Mouse (Mus musculus): ENCODE data around the gene Ldlrad1. TPM values are rescaled to one million over a fixed set of nuclear protein-coding genes. Genes with fewer than 3 reads are reported as not detected.
A peak's percentile ranks its signal among the peaks of the same experiment; 100 is the strongest.

Ldlrad1 gene
- polyA plus RNA-seq, 1 experiment, result not detected

- H3K4me2 ChIP-seq (ENCODE audit: low read depth), result no peak overlapping the region
- H3K27me3 ChIP-seq (ENCODE audit: control insufficient read depth, insufficient read depth, insufficient read length), result no peaks in the 10 kb centered on the region
- H3K4me3 ChIP-seq, result no peak overlapping the region
- no peak for TF ChIP-seq E2F4 (IDR thresholded peaks at IDR 0.05; ENCODE audit: insufficient read depth)
- H3K79me2 ChIP-seq (ENCODE audit: control insufficient read depth, insufficient read depth), result no peaks in the 10 kb centered on the region
- H3ac ChIP-seq (ENCODE audit: control insufficient read depth, insufficient read length), result no peak overlapping the region
- no peaks in the 10 kb centered on the region for H3K36me3 ChIP-seq (ENCODE audit: control insufficient read depth, insufficient read depth)
Measured at GRCm38 (mm10) chr4:107221524-107221923, 12.5 kb downstream of the Ldlrad1 start.

DNA sequence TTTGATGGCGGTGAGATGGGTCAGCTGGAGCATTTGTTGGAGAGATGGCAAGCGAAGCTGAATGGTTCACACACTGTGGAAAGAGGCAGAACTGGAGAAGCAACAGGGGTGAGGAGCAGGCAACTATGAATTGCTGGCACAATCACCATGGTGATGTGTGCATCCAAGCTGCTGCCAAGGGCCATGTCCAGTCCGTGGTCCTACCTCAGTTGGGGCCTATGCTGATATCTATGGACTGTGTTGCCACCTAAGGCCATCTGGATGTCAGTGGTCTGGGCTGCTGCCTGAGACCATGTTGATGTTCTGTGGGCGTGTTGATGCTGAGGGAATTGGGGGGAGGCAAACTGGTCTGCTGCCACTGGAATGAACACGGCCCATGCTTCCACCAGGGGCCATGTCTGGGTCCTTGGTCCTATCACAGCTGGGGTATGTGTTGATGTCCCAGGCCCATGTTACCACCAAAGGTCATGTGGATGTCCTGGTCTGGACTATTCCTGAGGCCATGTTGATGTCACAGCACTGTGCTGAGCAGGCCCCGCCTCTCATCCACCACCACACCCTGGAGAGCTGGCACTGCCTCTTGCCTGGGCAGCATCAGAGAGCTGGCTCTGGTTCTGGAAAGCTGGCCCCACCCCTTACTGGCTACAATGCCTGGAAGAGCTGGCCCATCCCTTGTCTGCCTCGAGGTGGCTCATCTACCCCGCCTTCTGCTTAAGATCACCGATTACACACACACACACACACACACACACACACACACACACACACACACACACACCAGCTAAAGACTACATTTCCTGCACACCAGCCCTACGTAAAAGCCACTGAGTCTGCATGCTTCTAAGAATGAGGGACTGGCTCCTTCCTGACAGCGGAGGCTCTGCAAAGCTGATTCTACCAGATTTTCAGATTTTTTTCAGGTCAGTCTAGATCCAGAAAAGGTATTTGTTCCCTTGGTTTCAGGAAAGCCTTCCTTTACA is 14.5 kb downstream of the Ldlrad1 start:
- Histone ChIP-seq H3K36me3 (ENCODE audit: control insufficient read depth, insufficient read depth) (no peaks in the 10 kb centered on the region), H3K79me2 (ENCODE audit: control insufficient read depth, insufficient read depth) (no peaks in the 10 kb centered on the region), H3K4me2 (ENCODE audit: low read depth) (peak overlapping the region; percentile 40), H3K4me3 (no peak overlapping the region), H3K27me3 (ENCODE audit: control insufficient read depth, insufficient read depth, insufficient read length) (no peaks in the 10 kb centered on the region), H3ac (ENCODE audit: control insufficient read depth, insufficient read length) (no peak overlapping the region)
- TF ChIP-seq USF1 (IDR thresholded peaks at IDR 0.05; ENCODE audit: low read depth) (no peak), POLR2A (IDR thresholded peaks at IDR 0.05; ENCODE audit: insufficient read length, low read depth) (no peak)

DNA sequence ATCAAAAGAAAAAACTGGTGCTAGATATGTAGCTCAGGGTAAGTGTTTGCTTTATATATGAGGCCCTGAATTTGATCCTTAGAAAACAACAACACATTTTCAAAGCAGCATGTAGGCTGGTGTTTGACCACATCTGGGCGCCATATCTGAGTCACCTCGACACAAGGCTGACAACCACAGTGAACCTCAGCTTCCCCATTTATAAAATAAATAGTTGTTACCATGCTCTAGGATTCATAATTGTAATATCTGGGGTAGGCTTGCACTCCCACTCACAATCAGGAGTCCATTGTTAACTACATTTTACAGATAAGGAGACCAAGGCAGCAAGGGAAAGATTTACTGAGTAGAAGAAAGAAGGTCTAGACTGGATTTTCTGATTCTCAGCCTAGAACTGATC is 17.3 kb downstream of the Ldlrad1 start:
- no peaks in the 10 kb centered on the region for H3K36me3 ChIP-seq (ENCODE audit: control insufficient read depth, insufficient read depth)
- no peak overlapping the region for H3K4me3 ChIP-seq
- H3K79me2 ChIP-seq (ENCODE audit: control insufficient read depth, insufficient read depth), result no peaks in the 10 kb centered on the region
- TF ChIP-seq TCF12 (IDR thresholded peaks at IDR 0.05; ENCODE audit: insufficient read depth, poor library complexity, severe bottlenecking), result no peak
- TF ChIP-seq POLR2AphosphoS2 (IDR thresholded peaks at IDR 0.05; ENCODE audit: insufficient read length, low read depth), result no peak
- TF ChIP-seq REST (IDR thresholded peaks at IDR 0.05; ENCODE audit: insufficient read depth, insufficient read length), result no peak
- no peak for TF ChIP-seq MAX (IDR thresholded peaks at IDR 0.05; ENCODE audit: low read depth)
- TF ChIP-seq MYOD1 (IDR thresholded peaks at IDR 0.05; ENCODE audit: control insufficient read depth in 1 of 3, insufficient read length in 2 of 3, low read depth in 2 of 3), result no peak
- TF ChIP-seq CEBPB (IDR thresholded peaks at IDR 0.05; ENCODE audit: insufficient read depth, poor library complexity, severe bottlenecking), result no peak
- TF ChIP-seq USF1 (IDR thresholded peaks at IDR 0.05; ENCODE audit: low read depth), result no peak
- TF ChIP-seq TCF3 (IDR thresholded peaks at IDR 0.05; ENCODE audit: insufficient read length, low read depth), result no peak
- TF ChIP-seq MYOG (IDR thresholded peaks at IDR 0.05; ENCODE audit: control insufficient read depth in 1 of 3, insufficient read depth in 1 of 3, insufficient read length in 2 of 3, low read depth in 2 of 3), result no peak
- H3K27me3 ChIP-seq (ENCODE audit: control insufficient read depth, insufficient read depth, insufficient read length), result no peaks in the 10 kb centered on the region
- H3ac ChIP-seq (ENCODE audit: control insufficient read depth, insufficient read length), result no peak overlapping the region
- no peak overlapping the region for H3K4me2 ChIP-seq (ENCODE audit: low read depth)

DNA sequence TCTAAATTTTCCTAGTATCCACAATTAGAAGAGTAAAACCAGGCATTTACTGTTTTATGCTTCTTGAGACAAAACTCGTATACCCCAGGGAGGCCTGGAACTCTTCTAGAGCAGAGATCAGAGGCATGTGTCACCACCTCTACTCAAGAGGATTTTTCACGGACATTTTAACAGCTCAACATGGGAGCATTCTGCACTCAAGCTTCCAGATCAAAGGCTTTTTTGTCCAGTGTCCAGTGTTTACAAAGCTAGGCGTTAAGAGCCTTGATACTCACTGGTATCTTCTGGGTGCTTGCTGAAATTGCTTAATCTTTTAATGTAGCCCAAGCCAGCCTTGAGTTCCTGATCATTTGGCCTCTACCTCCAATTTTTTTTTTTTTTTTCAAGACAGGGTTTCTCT is 23.2 kb downstream of the Ldlrad1 start:
- no peak overlapping the region for H3ac ChIP-seq (ENCODE audit: control insufficient read depth, insufficient read length)
- no peak overlapping the region for H3K4me3 ChIP-seq
- H3K27me3 ChIP-seq (ENCODE audit: control insufficient read depth, insufficient read depth, insufficient read length), result no peaks in the 10 kb centered on the region
- no peaks in the 10 kb centered on the region for H3K79me2 ChIP-seq (ENCODE audit: control insufficient read depth, insufficient read depth)
- TF ChIP-seq TCF12 (IDR thresholded peaks at IDR 0.05; ENCODE audit: insufficient read depth, poor library complexity, severe bottlenecking) (no peak), CEBPB (IDR thresholded peaks at IDR 0.05; ENCODE audit: insufficient read depth, poor library complexity, severe bottlenecking) (no peak), MYOG (IDR thresholded peaks at IDR 0.05; ENCODE audit: control insufficient read depth in 1 of 3, insufficient read depth in 1 of 3, insufficient read length in 2 of 3, low read depth in 2 of 3) (no peak)
- H3K36me3 ChIP-seq (ENCODE audit: control insufficient read depth, insufficient read depth), result peaks cover 16% of the 10 kb centered on the region
- H3K4me2 ChIP-seq (ENCODE audit: low read depth), result no peak overlapping the region

DNA sequence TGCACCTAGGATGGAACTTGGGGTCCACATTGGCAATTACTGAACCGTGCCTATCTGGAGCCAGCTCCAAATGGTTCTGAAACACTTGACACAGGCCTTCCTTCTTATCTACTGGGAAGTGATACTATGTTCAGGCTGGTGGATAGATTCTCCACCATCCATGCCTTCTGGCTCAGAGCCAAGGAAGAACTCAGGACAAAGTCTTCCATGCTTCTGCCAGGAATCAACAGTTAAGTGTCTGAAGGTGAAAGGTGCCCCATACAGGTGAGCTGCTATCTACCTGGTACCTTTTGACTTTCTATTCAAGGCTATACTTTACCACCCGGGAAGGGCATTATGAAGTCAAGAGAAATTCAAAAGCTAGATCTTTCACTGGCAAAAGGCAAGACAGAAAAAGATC is 29.3 kb downstream of the Ldlrad1 start:
- TF ChIP-seq REST (IDR thresholded peaks at IDR 0.05; ENCODE audit: insufficient read depth, insufficient read length) (no peak), MAX (IDR thresholded peaks at IDR 0.05; ENCODE audit: low read depth) (no peak), E2F4 (IDR thresholded peaks at IDR 0.05; ENCODE audit: insufficient read depth) (no peak), TCF12 (IDR thresholded peaks at IDR 0.05; ENCODE audit: insufficient read depth, poor library complexity, severe bottlenecking) (no peak), POLR2AphosphoS2 (IDR thresholded peaks at IDR 0.05; ENCODE audit: insufficient read length, low read depth) (no peak), POLR2A (IDR thresholded peaks at IDR 0.05; ENCODE audit: insufficient read length, low read depth) (no peak), MYOG (IDR thresholded peaks at IDR 0.05; ENCODE audit: control insufficient read depth in 1 of 3, insufficient read depth in 1 of 3, insufficient read length in 2 of 3, low read depth in 2 of 3) (no peak), CEBPB (IDR thresholded peaks at IDR 0.05; ENCODE audit: insufficient read depth, poor library complexity, severe bottlenecking) (no peak)
- peaks cover 27% of the 10 kb centered on the region for H3K36me3 ChIP-seq (ENCODE audit: control insufficient read depth, insufficient read depth)
- H3K27me3 ChIP-seq (ENCODE audit: control insufficient read depth, insufficient read depth, insufficient read length), result no peaks in the 10 kb centered on the region
- no peaks in the 10 kb centered on the region for H3K79me2 ChIP-seq (ENCODE audit: control insufficient read depth, insufficient read depth)
- H3K4me3 ChIP-seq, result no peak overlapping the region
- no peak overlapping the region for H3K4me2 ChIP-seq (ENCODE audit: low read depth)
- no peak overlapping the region for H3ac ChIP-seq (ENCODE audit: control insufficient read depth, insufficient read length)

GRCm38 (mm10) chr4:107240196-107240595 is 31.2 kb downstream of the Ldlrad1 start:
- Histone ChIP-seq H3ac (ENCODE audit: control insufficient read depth, insufficient read length) (no peak overlapping the region), H3K27me3 (ENCODE audit: control insufficient read depth, insufficient read depth, insufficient read length) (no peaks in the 10 kb centered on the region), H3K4me3 (no peak overlapping the region), H3K36me3 (ENCODE audit: control insufficient read depth, insufficient read depth) (peaks cover 29% of the 10 kb centered on the region), H3K4me2 (ENCODE audit: low read depth) (no peak overlapping the region), H3K79me2 (ENCODE audit: control insufficient read depth, insufficient read depth) (no peaks in the 10 kb centered on the region)
- TF ChIP-seq USF1 (IDR thresholded peaks at IDR 0.05; ENCODE audit: low read depth) (no peak), MAX (IDR thresholded peaks at IDR 0.05; ENCODE audit: low read depth) (no peak), TCF12 (IDR thresholded peaks at IDR 0.05; ENCODE audit: insufficient read depth, poor library complexity, severe bottlenecking) (no peak), E2F4 (IDR thresholded peaks at IDR 0.05; ENCODE audit: insufficient read depth) (no peak), POLR2A (IDR thresholded peaks at IDR 0.05; ENCODE audit: insufficient read length, low read depth) (no peak)

Data from myocyte (in vitro differentiated cells).